Mouse (Mus musculus): ENCODE measurements at regions not wholly inside any gene's neighbourhood (a gene's known extent, or its start where the extent isn't known, plus 50 kb on each side); places are given as distances from the start of the nearest gene placed in this dataset.

- Histone ChIP-seq H3K27ac (ENCODE audit: low read length) (no peak overlapping the region), H3K36me3 (ENCODE audit: control insufficient read depth, insufficient read depth, low read length) (no peaks in the 10 kb centered on the region), H3K9ac (ENCODE audit: low read depth, low read length) (no peak overlapping the region), H3K4me1 (ENCODE audit: control insufficient read depth, insufficient read depth, low read length) (peaks cover 7% of the 10 kb centered on the region), H3K27me3 (ENCODE audit: control insufficient read depth, insufficient read depth, low read depth, low read length) (no peaks in the 10 kb centered on the region), H3K4me2 (ENCODE audit: low read length) (no peak overlapping the region), H3K9me3 (replicated peaks; ENCODE audit: control insufficient read depth, low read length, poor library complexity, severe bottlenecking) (no peaks in the 10 kb centered on the region), H3K4me3 (ENCODE audit: low read depth, low read length) (no peak overlapping the region)
- ATAC-seq = no peak
- 86% methylated on average over 9 of the region's 9 CpGs for WGBS
Observed at GRCm38 (mm10) chr7:64052400-64052799, 101.2 kb upstream of the Trpm1 start.

GRCm38 (mm10) chr7:64050826-64051401 lies 102.7 kb upstream of the Trpm1 start:
- H3K36me3 ChIP-seq (ENCODE audit: control insufficient read depth, insufficient read depth, low read length) = no peaks in the 10 kb centered on the region
- no peaks in the 10 kb centered on the region for H3K9me3 ChIP-seq (replicated peaks; ENCODE audit: control insufficient read depth, low read length, poor library complexity, severe bottlenecking)
- WGBS = 92% methylated on average over 3 of the region's 3 CpGs
- no peak overlapping the region for H3K9ac ChIP-seq (ENCODE audit: low read depth, low read length)
- H3K4me2 ChIP-seq (ENCODE audit: low read length) = no peak overlapping the region
- ATAC-seq = no peak
- no peak overlapping the region for H3K27ac ChIP-seq (ENCODE audit: low read length)
- no peaks in the 10 kb centered on the region for H3K27me3 ChIP-seq (ENCODE audit: control insufficient read depth, insufficient read depth, low read depth, low read length)
- peaks cover 7% of the 10 kb centered on the region for H3K4me1 ChIP-seq (ENCODE audit: control insufficient read depth, insufficient read depth, low read length)
- H3K4me3 ChIP-seq (ENCODE audit: low read depth, low read length) = no peak overlapping the region

GRCm38 (mm10) chr7:64050246-64050645 lies 103.4 kb upstream of the Trpm1 start:
- Histone ChIP-seq H3K36me3 (ENCODE audit: control insufficient read depth, insufficient read depth, low read length) (no peaks in the 10 kb centered on the region), H3K4me1 (ENCODE audit: control insufficient read depth, insufficient read depth, low read length) (peaks cover 7% of the 10 kb centered on the region), H3K27me3 (ENCODE audit: control insufficient read depth, insufficient read depth, low read depth, low read length) (no peaks in the 10 kb centered on the region), H3K9ac (ENCODE audit: low read depth, low read length) (no peak overlapping the region), H3K4me2 (ENCODE audit: low read length) (no peak overlapping the region), H3K4me3 (ENCODE audit: low read depth, low read length) (no peak overlapping the region), H3K27ac (ENCODE audit: low read length) (no peak overlapping the region), H3K9me3 (replicated peaks; ENCODE audit: control insufficient read depth, low read length, poor library complexity, severe bottlenecking) (no peaks in the 10 kb centered on the region)
- no peak for ATAC-seq
- 61% methylated on average over 5 of the region's 5 CpGs for WGBS

GRCm38 (mm10) chr7:64049183-64049965 lies 104.3 kb upstream of the Trpm1 start:
- Histone ChIP-seq H3K27ac (ENCODE audit: low read length) (no peak overlapping the region), H3K4me2 (ENCODE audit: low read length) (peak overlapping the region; percentile 78), H3K9me3 (replicated peaks; ENCODE audit: control insufficient read depth, low read length, poor library complexity, severe bottlenecking) (no peaks in the 10 kb centered on the region), H3K36me3 (ENCODE audit: control insufficient read depth, insufficient read depth, low read length) (no peaks in the 10 kb centered on the region), H3K9ac (ENCODE audit: low read depth, low read length) (peak overlapping the region; percentile 67; the same call in 1 of the 2 replicates), H3K4me1 (ENCODE audit: control insufficient read depth, insufficient read depth, low read length) (peaks cover 7% of the 10 kb centered on the region), H3K27me3 (ENCODE audit: control insufficient read depth, insufficient read depth, low read depth, low read length) (no peaks in the 10 kb centered on the region), H3K4me3 (ENCODE audit: low read depth, low read length) (no peak overlapping the region; the same call in 1 of the 2 replicates)
- ATAC-seq = peak; percentile 2; the same call in 1 of the 2 replicates
- WGBS = 70% methylated on average over 11 of the region's 11 CpGs

GRCm38 (mm10) chr7:64048452-64049182 lies 105.0 kb upstream of the Trpm1 start:
- WGBS = 6% methylated on average over 21 of the region's 21 CpGs
- ATAC-seq = peak; percentile 92
- Histone ChIP-seq H3K4me3 (ENCODE audit: low read depth, low read length) (peak overlapping the region; percentile 41), H3K4me1 (ENCODE audit: control insufficient read depth, insufficient read depth, low read length) (peaks cover 7% of the 10 kb centered on the region), H3K27me3 (ENCODE audit: control insufficient read depth, insufficient read depth, low read depth, low read length) (no peaks in the 10 kb centered on the region), H3K9me3 (replicated peaks; ENCODE audit: control insufficient read depth, low read length, poor library complexity, severe bottlenecking) (no peaks in the 10 kb centered on the region), H3K27ac (ENCODE audit: low read length) (peak overlapping the region; percentile 17; the same call in 1 of the 2 replicates), H3K9ac (ENCODE audit: low read depth, low read length) (peak overlapping the region; percentile 67), H3K36me3 (ENCODE audit: control insufficient read depth, insufficient read depth, low read length) (no peaks in the 10 kb centered on the region), H3K4me2 (ENCODE audit: low read length) (peak overlapping the region; percentile 78)

GRCm38 (mm10) chr7:64047831-64048230 lies 105.8 kb upstream of the Trpm1 start:
- Histone ChIP-seq H3K9ac (ENCODE audit: low read depth, low read length) (no peak overlapping the region), H3K27ac (ENCODE audit: low read length) (no peak overlapping the region), H3K9me3 (replicated peaks; ENCODE audit: control insufficient read depth, low read length, poor library complexity, severe bottlenecking) (no peaks in the 10 kb centered on the region), H3K27me3 (ENCODE audit: control insufficient read depth, insufficient read depth, low read depth, low read length) (no peaks in the 10 kb centered on the region), H3K4me2 (ENCODE audit: low read length) (peak overlapping the region; percentile 78), H3K4me1 (ENCODE audit: control insufficient read depth, insufficient read depth, low read length) (peaks cover 7% of the 10 kb centered on the region), H3K4me3 (ENCODE audit: low read depth, low read length) (no peak overlapping the region), H3K36me3 (ENCODE audit: control insufficient read depth, insufficient read depth, low read length) (no peaks in the 10 kb centered on the region)
- ATAC-seq = no peak
- WGBS = 89% methylated on average over 4 of the region's 4 CpGs

- no peak overlapping the region for H3K4me3 ChIP-seq (ENCODE audit: low read depth, low read length)
- H3K4me2 ChIP-seq (ENCODE audit: low read length) = no peak overlapping the region
- no peaks in the 10 kb centered on the region for H3K9me3 ChIP-seq (replicated peaks; ENCODE audit: control insufficient read depth, low read length, poor library complexity, severe bottlenecking)
- no peak overlapping the region for H3K9ac ChIP-seq (ENCODE audit: low read depth, low read length)
- H3K36me3 ChIP-seq (ENCODE audit: control insufficient read depth, insufficient read depth, low read length) = no peaks in the 10 kb centered on the region
- no peak overlapping the region for H3K27ac ChIP-seq (ENCODE audit: low read length)
- no peaks in the 10 kb centered on the region for H3K27me3 ChIP-seq (ENCODE audit: control insufficient read depth, insufficient read depth, low read depth, low read length)
- ATAC-seq = no peak
- 88% methylated on average over 3 of the region's 3 CpGs for WGBS
- peaks cover 7% of the 10 kb centered on the region for H3K4me1 ChIP-seq (ENCODE audit: control insufficient read depth, insufficient read depth, low read length)
Observed at GRCm38 (mm10) chr7:64045292-64045691, 106.6 kb upstream of the Klf13 start.

- Histone ChIP-seq H3K27me3 (ENCODE audit: control insufficient read depth, insufficient read depth, low read depth, low read length) (no peaks in the 10 kb centered on the region), H3K27ac (ENCODE audit: low read length) (no peak overlapping the region), H3K4me2 (ENCODE audit: low read length) (no peak overlapping the region), H3K4me3 (ENCODE audit: low read depth, low read length) (no peak overlapping the region), H3K9ac (ENCODE audit: low read depth, low read length) (no peak overlapping the region), H3K4me1 (ENCODE audit: control insufficient read depth, insufficient read depth, low read length) (no peaks in the 10 kb centered on the region; the same call in 1 of the 2 replicates), H3K9me3 (replicated peaks; ENCODE audit: control insufficient read depth, low read length, poor library complexity, severe bottlenecking) (no peaks in the 10 kb centered on the region), H3K36me3 (ENCODE audit: control insufficient read depth, insufficient read depth, low read length) (no peaks in the 10 kb centered on the region)
- no peak for ATAC-seq
- whole genome bisulfite sequencing = 86% methylated on average over 2 of the region's 2 CpGs
Observed at GRCm38 (mm10) chr7:64042978-64043377, 104.3 kb upstream of the Klf13 start.

GRCm38 (mm10) chr7:64041303-64041702 lies 102.6 kb upstream of the Klf13 start:
- ATAC-seq = no peak
- Histone ChIP-seq H3K9me3 (replicated peaks; ENCODE audit: control insufficient read depth, low read length, poor library complexity, severe bottlenecking) (no peaks in the 10 kb centered on the region), H3K27ac (ENCODE audit: low read length) (no peak overlapping the region), H3K4me3 (ENCODE audit: low read depth, low read length) (no peak overlapping the region), H3K27me3 (ENCODE audit: control insufficient read depth, insufficient read depth, low read depth, low read length) (no peaks in the 10 kb centered on the region), H3K9ac (ENCODE audit: low read depth, low read length) (no peak overlapping the region), H3K4me2 (ENCODE audit: low read length) (no peak overlapping the region), H3K36me3 (ENCODE audit: control insufficient read depth, insufficient read depth, low read length) (no peaks in the 10 kb centered on the region), H3K4me1 (ENCODE audit: control insufficient read depth, insufficient read depth, low read length) (no peaks in the 10 kb centered on the region)
- WGBS = 93% methylated on average over 7 of the region's 7 CpGs
